Mouse (Mus musculus) MEL (cell line): ENCODE measurements around the gene Sh3rf1. TPM values are rescaled to one million over a fixed set of nuclear protein-coding genes. Genes with fewer than 3 reads are reported as not detected.

ENCODE experiments used
- DNase-seq: peaks from one replicate; pipeline ENCODE4 v3.0.0; 2011; ENCODE audit warnings: low read depth, low spot score
- H3K27ac ChIP-seq: 2 replicates; pipeline ENCODE4 v1.5.1; 2012; ENCODE audit warnings: low read depth, mild to moderate bottlenecking, control low read depth, low read length, moderate library complexity; ENCODE audit not compliant: control insufficient read depth
- H3K27me3 ChIP-seq, 2 experiments: fragments of 150-350 bp in 1 of 2; sonication (generic) in 1 of 2; 2 replicates each; pipeline ENCODE4 v1.6.1; 2012; ENCODE audit warnings: low read length in 2 of 2, mild to moderate bottlenecking in 2 of 2, improper control_type of control experiment in 1 of 2, moderate library complexity in 1 of 2; ENCODE audit not compliant: insufficient read depth in 2 of 2, control insufficient read depth in 1 of 2
- H3K36me3 ChIP-seq, 2 experiments: 2 replicates each; pipeline ENCODE4 v1.6.1; 2012 to 2014; ENCODE audit warnings: low read length in 2 of 2, improper control_type of control experiment in 1 of 2, inconsistent platforms in 1 of 2, mild to moderate bottlenecking in 1 of 2; ENCODE audit not compliant: insufficient read depth in 2 of 2, control insufficient read depth in 1 of 2
- H3K4me1 ChIP-seq, 2 experiments: fragments of 150-350 bp in 1 of 2; sonication (generic) in 1 of 2; 2 replicates each; pipeline ENCODE4 v1.6.1; 2012; ENCODE audit warnings: low read length in 2 of 2, improper control_type of control experiment in 1 of 2, mild to moderate bottlenecking in 1 of 2; ENCODE audit not compliant: insufficient read depth in 2 of 2, control insufficient read depth in 1 of 2
- H3K4me3 ChIP-seq, 2 experiments: fragments of 150-350 bp in 1 of 2; sonication (generic) in 1 of 2; 2 replicates each; pipeline ENCODE4 v1.5.1; 2012; ENCODE audit warnings: low read depth in 2 of 2, low read length in 2 of 2, mild to moderate bottlenecking in 2 of 2, moderate library complexity in 2 of 2, control low read depth in 1 of 2, improper control_type of control experiment in 1 of 2; ENCODE audit not compliant: control insufficient read depth in 1 of 2, insufficient read depth in 1 of 2
- H3K79me2 ChIP-seq: 2 replicates; pipeline ENCODE4 v1.6.1; 2012; ENCODE audit warnings: mild to moderate bottlenecking, low read length, moderate library complexity; ENCODE audit not compliant: control insufficient read depth, poor library complexity, insufficient read depth
- H3K9ac ChIP-seq: 2 replicates; pipeline ENCODE4 v1.6.1; 2012; ENCODE audit warnings: low read depth, mild to moderate bottlenecking, control low read depth, low read length, moderate library complexity; ENCODE audit not compliant: control insufficient read depth, poor library complexity, severe bottlenecking
- H3K9me3 ChIP-seq: fragments of 150-350 bp; sonication (generic); replicated peaks from 2 replicates; pipeline ENCODE4 v1.6.1; 2012; ENCODE audit warnings: mild to moderate bottlenecking, low read length, improper control_type of control experiment, moderate library complexity; ENCODE audit not compliant: insufficient read depth
- ELF1 ChIP-seq: IDR thresholded peaks from 2 replicates; pipeline ENCODE4 v1.6.1; 2014; ENCODE audit warnings: low read depth, mild to moderate bottlenecking, inconsistent platforms, low read length, improper control_type of control experiment, moderate library complexity
- ETS1 ChIP-seq: IDR thresholded peaks from 2 replicates; pipeline ENCODE4 v1.6.1; 2012; ENCODE audit warnings: low read depth, mild to moderate bottlenecking, inconsistent platforms, low read length, improper control_type of control experiment, moderate library complexity
- KAT2A ChIP-seq: conservative IDR thresholded peaks from 2 replicates; pipeline ENCODE4 v1.6.1; 2012; ENCODE audit warnings: low read depth, low read length, improper control_type of control experiment, inconsistent platforms
- MEF2A ChIP-seq: IDR thresholded peaks from 2 replicates; pipeline ENCODE4 v1.6.1; 2014; ENCODE audit warnings: low read depth, mild to moderate bottlenecking, inconsistent platforms, low read length, improper control_type of control experiment; ENCODE audit not compliant: poor library complexity, insufficient replicate concordance, severe bottlenecking; ENCODE audit errors: extremely low read depth
- MXI1 ChIP-seq: IDR thresholded peaks from 2 replicates; pipeline ENCODE4 v1.6.1; 2011; ENCODE audit warnings: mild to moderate bottlenecking, low read depth, low read length, improper control_type of control experiment
- MYC ChIP-seq: IDR thresholded peaks from 2 replicates; pipeline ENCODE4 v1.6.1; 2011; ENCODE audit warnings: low read depth, mild to moderate bottlenecking, low read length, improper control_type of control experiment, moderate library complexity
- NRF1 ChIP-seq: IDR thresholded peaks from 2 replicates; pipeline ENCODE4 v1.6.1; 2014; ENCODE audit warnings: low read depth, mild to moderate bottlenecking, inconsistent platforms, low read length, improper control_type of control experiment, moderate library complexity; ENCODE audit not compliant: poor library complexity, insufficient read depth, severe bottlenecking
- POLR2A ChIP-seq, 2 experiments: IDR thresholded peaks; 2 replicates each; pipeline ENCODE4 v1.6.1; 2011 to 2012; ENCODE audit warnings: low read length in 2 of 2, mild to moderate bottlenecking in 2 of 2, control low read depth in 1 of 2, improper control_type of control experiment in 1 of 2, low read depth in 1 of 2, moderate library complexity in 1 of 2; ENCODE audit not compliant: control insufficient read depth in 1 of 2, insufficient read depth in 1 of 2, poor library complexity in 1 of 2
- POLR2AphosphoS2 ChIP-seq: IDR thresholded peaks from 2 replicates; pipeline ENCODE4 v1.6.1; 2011; ENCODE audit warnings: low read length, improper control_type of control experiment
- POLR2AphosphoS5 ChIP-seq: IDR thresholded peaks from 2 replicates; pipeline ENCODE4 v1.6.1; 2012; ENCODE audit warnings: low read depth, borderline replicate concordance, mild to moderate bottlenecking, inconsistent platforms, low read length, moderate library complexity, mixed read lengths
- SIN3A ChIP-seq: IDR thresholded peaks from 2 replicates; pipeline ENCODE4 v1.6.1; 2012; ENCODE audit warnings: low read length, improper control_type of control experiment, inconsistent platforms
- TBP ChIP-seq: IDR thresholded peaks from 2 replicates; pipeline ENCODE4 v1.8.0; 2011; ENCODE audit warnings: low read depth, low read length, improper control_type of control experiment
- ZKSCAN1 ChIP-seq: IDR thresholded peaks from 2 replicates; pipeline ENCODE4 v1.6.1; 2012; ENCODE audit warnings: low read depth, mild to moderate bottlenecking, inconsistent platforms, low read length, improper control_type of control experiment, moderate library complexity
- ZMIZ1 ChIP-seq: IDR thresholded peaks from 2 replicates; pipeline ENCODE4 v1.6.1; 2012; ENCODE audit warnings: low read depth, mild to moderate bottlenecking, inconsistent platforms, low read length, improper control_type of control experiment, moderate library complexity
- ZNF384 ChIP-seq: IDR thresholded peaks from 2 replicates; pipeline ENCODE4 v1.6.1; 2012; ENCODE audit warnings: low read depth, mild to moderate bottlenecking, inconsistent platforms, low read length, improper control_type of control experiment
- polyA plus RNA-seq, 2 experiments: library from polyadenylated mRNA; stranded (reverse) in 1 of 2; unstranded in 1 of 2; fragments of >175 nt in 1 of 2; fragments of >200 nt in 1 of 2; gene quantifications; 2 replicates each; pipeline versions ENCODE4 v1.2.1 to v1.2.4; 2012; ENCODE audit warnings: low replicate concordance in 2 of 2, low read depth in 1 of 2; ENCODE audit not compliant: insufficient read length in 2 of 2, insufficient read depth in 1 of 2, missing spikeins in 1 of 2
- total RNA-seq: library from RNA; depleted of rRNA; stranded (reverse); fragments of 300-350 nt; gene quantifications from 2 replicates; pipeline ENCODE4 v1.2.3, GENCODE M21; 2012

Sh3rf1 gene
- total and polyA plus RNA-seq, 3 experiments = 1.5 to 5.9 TPM; not detected in 1

- no peak for DNase-seq
- H3K27me3 ChIP-seq = no peaks in the 10 kb centered on the region
Observed at GRCm38 (mm10) chr8:61436586-61437304, 213.1 kb downstream of the Sh3rf1 start.

GRCm38 (mm10) chr8:61437305-61437605, 213.6 kb downstream of the Sh3rf1 start:
- TF ChIP-seq MYC = no peak
- TF ChIP-seq NRF1 = no peak
- no peak for TF ChIP-seq SIN3A
- no peak for TF ChIP-seq TBP
- TF ChIP-seq MXI1 = no peak
- no peak for TF ChIP-seq ZKSCAN1
- TF ChIP-seq ETS1 = no peak
- no peak for TF ChIP-seq ELF1
- no peak for TF ChIP-seq ZNF384
- H3K79me2 ChIP-seq = no peaks in the 10 kb centered on the region
- H3K36me3 ChIP-seq = no peaks in the 10 kb centered on the region

More at GRCm38 (mm10) chr8:61436586-61437304, 213.1 kb downstream of the Sh3rf1 start:
- H3K9me3 ChIP-seq = no peaks in the 10 kb centered on the region
- H3K4me1 ChIP-seq = no peaks in the 10 kb centered on the region
- H3K36me3 ChIP-seq = no peaks in the 10 kb centered on the region
- no peak overlapping the region for H3K9ac ChIP-seq
- H3K27ac ChIP-seq = no peak overlapping the region
- TF ChIP-seq MXI1 (no peak), KAT2A (no peak), POLR2A (IDR thresholded peaks at IDR 0.05; ENCODE audit: control insufficient read depth in 1 of 2, insufficient read depth in 1 of 2, low read depth in 1 of 2, low read length in 2 of 2, poor library complexity in 1 of 2) (no peak), POLR2AphosphoS5 (no peak), POLR2AphosphoS2 (no peak), MEF2A (no peak), ZMIZ1 (no peak)
- no peak overlapping the region for H3K4me3 ChIP-seq
- no peaks in the 10 kb centered on the region for H3K79me2 ChIP-seq

More at GRCm38 (mm10) chr8:61437305-61437605, 213.6 kb downstream of the Sh3rf1 start:
- no peak overlapping the region for H3K4me3 ChIP-seq
- H3K4me1 ChIP-seq = no peaks in the 10 kb centered on the region
- no peaks in the 10 kb centered on the region for H3K27me3 ChIP-seq
- H3K9me3 ChIP-seq = no peaks in the 10 kb centered on the region
- no peak overlapping the region for H3K9ac ChIP-seq
- H3K27ac ChIP-seq = no peak overlapping the region
- no peak for DNase-seq
